Mouse (Mus musculus): ENCODE results near the gene Ttyh2. TPM values are rescaled to one million over a fixed set of nuclear protein-coding genes. Genes with fewer than 3 reads are reported as not detected.

Ttyh2 gene
- polyA plus RNA-seq, 1 experiment from 2014 or later, result 11.4 TPM

GRCm38 (mm10) chr11:114704071-114704913 lies 29.1 kb downstream of the Ttyh2 start:
- Histone ChIP-seq H3K9ac (ENCODE audit: low read length) (no peak overlapping the region), H3K4me3 (ENCODE audit: low read depth, low read length) (no peak overlapping the region), H3K9me3 (ENCODE audit: control insufficient read depth, low read length) (no peaks in the 10 kb centered on the region), H3K27me3 (ENCODE audit: control insufficient read depth, insufficient read depth, low read length) (no peaks in the 10 kb centered on the region), H3K27ac (ENCODE audit: low read depth, low read length) (no peak overlapping the region), H3K4me1 (ENCODE audit: control insufficient read depth, insufficient read depth, low read length) (peaks cover 9% of the 10 kb centered on the region; the same call in 1 of the 2 replicates), H3K4me2 (no peak overlapping the region), H3K36me3 (ENCODE audit: control insufficient read depth, insufficient read depth, low read length) (no peaks in the 10 kb centered on the region)
- ATAC-seq (ENCODE audit: low FRiP score), result no peak
- DNase-seq (ENCODE audit: low spot score, missing footprints), result no peak
- 59% methylated on average over 22 of the region's 22 CpGs for WGBS

DNA sequence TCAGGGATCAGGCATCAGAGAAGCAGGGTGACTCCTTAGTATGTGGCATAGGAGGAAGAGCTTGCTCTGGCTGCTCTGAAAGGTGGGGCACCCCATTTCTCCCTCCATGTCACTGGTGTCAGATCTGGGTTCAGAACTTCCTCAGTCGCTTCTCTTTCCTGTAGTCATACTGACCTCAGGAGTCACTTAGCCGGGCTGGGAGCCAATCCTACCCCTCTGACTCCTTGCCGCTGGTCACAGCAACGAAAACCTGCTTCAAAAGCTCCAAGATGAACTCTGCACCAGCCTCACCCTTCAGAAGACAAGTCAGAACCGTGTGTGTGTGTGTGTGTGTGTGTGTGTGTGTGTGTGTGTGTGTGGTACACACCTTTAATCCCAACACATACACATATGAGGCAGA lies 31.1 kb downstream of the Ttyh2 start:
- no peak for DNase-seq (ENCODE audit: low spot score, missing footprints)
- no peaks in the 10 kb centered on the region for H3K36me3 ChIP-seq (ENCODE audit: control insufficient read depth, insufficient read depth, low read length)
- no peaks in the 10 kb centered on the region for H3K27me3 ChIP-seq (ENCODE audit: control insufficient read depth, insufficient read depth, low read length)
- H3K9me3 ChIP-seq (ENCODE audit: control insufficient read depth, low read length), result no peaks in the 10 kb centered on the region
- 85% methylated on average over 5 of the region's 5 CpGs for WGBS
- H3K4me1 ChIP-seq (ENCODE audit: control insufficient read depth, insufficient read depth, low read length), result peaks cover 9% of the 10 kb centered on the region; the same call in 1 of the 2 replicates
- no peak overlapping the region for H3K4me2 ChIP-seq
- no peak overlapping the region for H3K4me3 ChIP-seq (ENCODE audit: low read depth, low read length)
- H3K27ac ChIP-seq (ENCODE audit: low read depth, low read length), result no peak overlapping the region
- H3K9ac ChIP-seq (ENCODE audit: low read length), result no peak overlapping the region
- ATAC-seq (ENCODE audit: low FRiP score), result no peak

- WGBS, result 90% methylated on average over 3 of the region's 3 CpGs
These were observed 36.2 kb downstream of the Ttyh2 start for GRCm38 (mm10) chr11:114711393-114711792.

DNA sequence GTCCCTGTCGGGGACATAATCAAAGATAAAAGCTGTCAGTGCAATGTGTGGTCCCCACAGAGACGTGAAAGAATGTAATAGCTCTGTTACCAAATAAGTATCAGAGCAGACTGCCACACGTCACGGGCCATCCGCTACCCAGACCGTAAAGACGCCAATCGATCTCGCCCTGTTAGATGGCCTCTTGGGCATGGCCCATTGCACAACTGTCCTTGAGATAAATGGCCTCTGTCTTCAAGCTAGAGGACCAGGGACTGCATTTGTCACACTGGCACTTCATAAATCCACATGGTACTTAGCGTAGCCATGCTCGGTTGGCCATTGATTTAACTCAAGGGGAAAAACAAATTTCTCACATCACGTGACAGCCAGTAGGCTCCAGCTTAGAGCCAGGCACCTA lies 36.6 kb downstream of the Ttyh2 start:
- Histone ChIP-seq H3K4me1 (ENCODE audit: control insufficient read depth, insufficient read depth, low read length) (no peaks in the 10 kb centered on the region), H3K4me2 (no peak overlapping the region), H3K27ac (ENCODE audit: low read depth, low read length) (no peak overlapping the region), H3K27me3 (ENCODE audit: control insufficient read depth, insufficient read depth, low read length) (no peaks in the 10 kb centered on the region), H3K9ac (ENCODE audit: low read length) (no peak overlapping the region), H3K36me3 (ENCODE audit: control insufficient read depth, insufficient read depth, low read length) (no peaks in the 10 kb centered on the region), H3K4me3 (ENCODE audit: low read depth, low read length) (no peak overlapping the region), H3K9me3 (ENCODE audit: control insufficient read depth, low read length) (no peaks in the 10 kb centered on the region)
- no peak for ATAC-seq (ENCODE audit: low FRiP score)
- WGBS, result 88% methylated on average over 12 of the region's 12 CpGs
- no peak for DNase-seq (ENCODE audit: low spot score, missing footprints)

More at GRCm38 (mm10) chr11:114711393-114711792, 36.2 kb downstream of the Ttyh2 start:
- Histone ChIP-seq H3K4me1 (ENCODE audit: control insufficient read depth, insufficient read depth, low read length) (no peaks in the 10 kb centered on the region), H3K4me2 (no peak overlapping the region), H3K36me3 (ENCODE audit: control insufficient read depth, insufficient read depth, low read length) (no peaks in the 10 kb centered on the region), H3K4me3 (ENCODE audit: low read depth, low read length) (no peak overlapping the region), H3K27me3 (ENCODE audit: control insufficient read depth, insufficient read depth, low read length) (no peaks in the 10 kb centered on the region), H3K9me3 (ENCODE audit: control insufficient read depth, low read length) (no peaks in the 10 kb centered on the region), H3K27ac (ENCODE audit: low read depth, low read length) (no peak overlapping the region), H3K9ac (ENCODE audit: low read length) (no peak overlapping the region)
- ATAC-seq (ENCODE audit: low FRiP score) (no peak), DNase-seq (ENCODE audit: low spot score, missing footprints) (no peak)

DNA sequence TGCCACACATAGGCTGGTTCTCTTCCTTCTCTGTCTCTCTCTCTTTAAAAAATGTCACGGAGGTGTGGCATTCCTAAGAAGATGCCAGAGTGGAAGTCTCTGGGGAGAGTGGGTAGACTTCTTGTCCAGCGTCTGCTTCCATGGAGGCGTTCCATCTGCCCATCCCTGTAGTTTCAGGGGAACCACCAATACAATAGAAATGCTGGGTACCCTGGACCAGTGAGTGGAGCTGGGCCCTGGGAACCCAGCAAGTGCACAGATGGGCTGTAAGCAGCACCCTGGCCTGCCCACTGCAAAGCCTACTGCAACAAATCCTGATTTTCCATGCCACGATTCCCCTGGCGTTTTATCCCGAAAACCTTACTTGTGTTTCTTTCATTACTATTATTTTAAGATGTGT lies 39.3 kb downstream of the Ttyh2 start:
- DNase-seq (ENCODE audit: low spot score, missing footprints) (no peak), ATAC-seq (ENCODE audit: low FRiP score) (no peak)
- 86% methylated on average over 6 of the region's 6 CpGs for WGBS

DNA sequence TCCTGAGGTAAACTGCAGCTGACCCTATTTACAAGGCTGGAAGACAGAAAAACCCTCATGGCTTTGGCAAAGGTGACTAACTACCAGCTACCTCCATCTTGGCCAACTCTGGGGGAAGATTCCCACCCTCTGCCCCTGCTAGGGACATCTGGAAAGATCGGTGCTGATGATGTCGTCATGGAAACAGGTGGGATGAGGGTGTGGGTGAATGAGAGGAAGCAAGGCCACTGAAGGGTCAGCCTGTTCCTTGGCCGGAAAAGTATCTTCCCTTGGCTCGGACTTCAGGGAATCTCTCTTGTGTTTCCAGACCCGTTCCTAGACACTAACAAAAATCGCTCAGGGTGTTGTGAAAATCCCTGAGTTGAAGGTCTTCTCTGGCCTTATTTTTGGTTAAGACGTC lies 40.3 kb downstream of the Ttyh2 start:
- ATAC-seq (ENCODE audit: low FRiP score) (no peak), DNase-seq (ENCODE audit: low spot score, missing footprints) (no peak)
- H3K4me3 ChIP-seq (ENCODE audit: low read depth, low read length), result no peak overlapping the region
- WGBS, result 79% methylated on average over 7 of the region's 7 CpGs
- H3K4me2 ChIP-seq, result no peak overlapping the region
- H3K27ac ChIP-seq (ENCODE audit: low read depth, low read length), result no peak overlapping the region
- no peaks in the 10 kb centered on the region for H3K27me3 ChIP-seq (ENCODE audit: control insufficient read depth, insufficient read depth, low read length)
- no peaks in the 10 kb centered on the region for H3K9me3 ChIP-seq (ENCODE audit: control insufficient read depth, low read length)
- no peaks in the 10 kb centered on the region for H3K36me3 ChIP-seq (ENCODE audit: control insufficient read depth, insufficient read depth, low read length)
- no peaks in the 10 kb centered on the region for H3K4me1 ChIP-seq (ENCODE audit: control insufficient read depth, insufficient read depth, low read length)
- H3K9ac ChIP-seq (ENCODE audit: low read length), result no peak overlapping the region

More for the DNA sequence above, 39.3 kb downstream of the Ttyh2 start:
- no peak overlapping the region for H3K4me3 ChIP-seq (ENCODE audit: low read depth, low read length)
- H3K4me1 ChIP-seq (ENCODE audit: control insufficient read depth, insufficient read depth, low read length), result no peaks in the 10 kb centered on the region
- H3K27ac ChIP-seq (ENCODE audit: low read depth, low read length), result no peak overlapping the region
- no peaks in the 10 kb centered on the region for H3K9me3 ChIP-seq (ENCODE audit: control insufficient read depth, low read length)
- H3K9ac ChIP-seq (ENCODE audit: low read length), result no peak overlapping the region
- no peaks in the 10 kb centered on the region for H3K36me3 ChIP-seq (ENCODE audit: control insufficient read depth, insufficient read depth, low read length)
- H3K4me2 ChIP-seq, result no peak overlapping the region
- no peaks in the 10 kb centered on the region for H3K27me3 ChIP-seq (ENCODE audit: control insufficient read depth, insufficient read depth, low read length)

- Histone ChIP-seq H3K4me2 (no peak overlapping the region), H3K36me3 (ENCODE audit: control insufficient read depth, insufficient read depth, low read length) (no peaks in the 10 kb centered on the region), H3K27ac (ENCODE audit: low read depth, low read length) (no peak overlapping the region), H3K9ac (ENCODE audit: low read length) (no peak overlapping the region), H3K4me3 (ENCODE audit: low read depth, low read length) (no peak overlapping the region), H3K4me1 (ENCODE audit: control insufficient read depth, insufficient read depth, low read length) (no peaks in the 10 kb centered on the region), H3K27me3 (ENCODE audit: control insufficient read depth, insufficient read depth, low read length) (no peaks in the 10 kb centered on the region), H3K9me3 (ENCODE audit: control insufficient read depth, low read length) (no peaks in the 10 kb centered on the region)
- DNase-seq (ENCODE audit: low spot score, missing footprints), result no peak
- WGBS, result 92% methylated on average over 10 of the region's 10 CpGs
- ATAC-seq (ENCODE audit: low FRiP score), result no peak
These were observed 45.3 kb downstream of the Ttyh2 start for GRCm38 (mm10) chr11:114720535-114720934.

GRCm38 (mm10) chr11:114722438-114722837 lies 47.2 kb downstream of the Ttyh2 start:
- Histone ChIP-seq H3K4me3 (ENCODE audit: low read depth, low read length) (no peak overlapping the region), H3K4me2 (no peak overlapping the region), H3K27ac (ENCODE audit: low read depth, low read length) (no peak overlapping the region), H3K36me3 (ENCODE audit: control insufficient read depth, insufficient read depth, low read length) (no peaks in the 10 kb centered on the region), H3K9me3 (ENCODE audit: control insufficient read depth, low read length) (no peaks in the 10 kb centered on the region), H3K9ac (ENCODE audit: low read length) (no peak overlapping the region), H3K27me3 (ENCODE audit: control insufficient read depth, insufficient read depth, low read length) (no peaks in the 10 kb centered on the region), H3K4me1 (ENCODE audit: control insufficient read depth, insufficient read depth, low read length) (peaks cover under 1% of the 10 kb centered on the region)
- 85% methylated on average over 8 of the region's 8 CpGs for WGBS
- no peak for DNase-seq (ENCODE audit: low spot score, missing footprints)
- no peak for ATAC-seq (ENCODE audit: low FRiP score)

- H3K27me3 ChIP-seq (ENCODE audit: control insufficient read depth, insufficient read depth, low read length), result no peaks in the 10 kb centered on the region; the same call in 1 of the 2 replicates
- no peak for DNase-seq (ENCODE audit: low spot score, missing footprints)
- no peaks in the 10 kb centered on the region for H3K9me3 ChIP-seq (ENCODE audit: control insufficient read depth, low read length)
- H3K4me1 ChIP-seq (ENCODE audit: control insufficient read depth, insufficient read depth, low read length), result peaks cover 5% of the 10 kb centered on the region
- ATAC-seq (ENCODE audit: low FRiP score), result no peak
- H3K27ac ChIP-seq (ENCODE audit: low read depth, low read length), result no peak overlapping the region
- no peaks in the 10 kb centered on the region for H3K36me3 ChIP-seq (ENCODE audit: control insufficient read depth, insufficient read depth, low read length)
- H3K4me3 ChIP-seq (ENCODE audit: low read depth, low read length), result no peak overlapping the region
- no peak overlapping the region for H3K9ac ChIP-seq (ENCODE audit: low read length)
- H3K4me2 ChIP-seq, result no peak overlapping the region
- WGBS, result 76% methylated on average over 13 of the region's 13 CpGs
These were observed 47.8 kb downstream of the Ttyh2 start for GRCm38 (mm10) chr11:114723030-114723429.

All from midbrain, embryonic 11.5 days (tissue).